Mouse (Mus musculus) right cerebral cortex, postnatal 10 days (tissue): ENCODE data around the gene Med22.
"Not testable (repeated sequence)": the region's sequence is repeated elsewhere in the genome, so short reads cannot be mapped to it uniquely, and the experiment has no call there.

Experiments used
- DNase-seq, 2 experiments: peaks; one replicate each; pipeline ENCODE4 v3.0.0; 2021; ENCODE audit warnings: low spot score in 2 of 2

Med22 gene

DNA sequence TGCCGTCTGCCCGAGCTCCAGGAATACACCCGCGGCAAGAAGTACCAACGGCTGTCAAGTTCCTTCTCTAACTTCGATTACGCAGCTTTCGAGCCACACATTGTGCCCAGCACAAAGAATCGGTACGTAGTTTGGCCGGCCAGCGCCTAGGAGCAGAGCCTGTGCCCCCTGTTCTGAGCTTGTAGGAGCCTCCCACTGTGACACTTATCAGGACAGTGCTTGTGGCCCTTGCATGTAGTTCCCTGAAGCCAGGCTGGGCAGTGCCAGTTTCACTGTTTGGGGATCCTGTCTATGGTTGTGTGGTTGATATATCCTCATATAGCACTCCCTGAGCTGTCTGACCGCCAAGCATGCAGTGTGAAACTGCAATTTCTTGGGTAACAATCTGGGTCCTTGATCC lies 6.3 kb upstream of the Med22 start:
- no peak for DNase-seq

DNA sequence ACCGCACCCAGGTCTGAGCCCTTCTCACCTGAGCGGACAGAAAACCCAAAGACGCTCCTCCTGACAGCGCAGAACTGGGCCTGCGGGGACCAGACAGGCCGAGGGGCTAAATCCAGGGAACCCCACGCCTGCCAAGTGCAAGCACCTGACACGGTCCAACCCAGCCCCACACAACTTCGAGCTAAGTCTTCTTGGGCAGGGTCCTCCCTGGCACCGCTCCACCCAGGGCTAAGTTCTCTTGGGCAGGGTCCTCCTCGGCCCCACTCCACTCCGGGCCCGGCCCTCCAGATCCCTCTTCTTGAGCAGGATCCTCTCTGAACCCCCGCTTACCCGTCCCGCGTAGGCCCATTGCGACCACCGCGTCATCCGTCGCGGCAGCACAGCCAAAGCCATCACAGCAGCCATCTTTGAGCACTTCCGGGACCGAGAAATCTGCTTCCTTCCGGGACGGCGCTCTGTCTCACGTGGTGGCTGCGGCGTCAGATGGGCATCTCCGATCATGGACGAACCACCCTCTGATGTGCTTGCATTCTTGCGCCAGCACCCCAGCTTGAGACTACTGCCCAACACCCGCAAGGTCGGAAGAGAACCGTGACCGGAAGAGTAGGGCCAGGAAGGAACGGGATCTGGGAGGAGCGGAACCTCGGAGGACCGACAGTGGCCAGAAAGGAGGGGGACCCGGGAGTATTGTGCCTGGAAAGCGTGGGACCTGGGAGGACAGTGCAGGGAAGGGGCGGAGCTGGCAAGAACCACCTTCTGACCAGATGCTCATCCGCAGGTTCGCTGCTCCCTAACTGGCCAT lies 5.7 kb upstream of the Med22 start, which contains the start of the genes Surf2 and Surf1:
Surf2 (plus strand) TSS at position 441 of the 802 bp plus-strand sequence.
Surf1 (minus strand) TSS at position 604 of the 802 bp plus-strand sequence.
- DNase-seq: peak; percentile 91 to 94

GRCm38 (mm10) chr2:26914148-26914941 lies 3.9 kb upstream of the Med22 start:
- DNase-seq: no peak

GRCm38 (mm10) chr2:26913416-26914147 lies 3.1 kb upstream of the Med22 start:
- no peak for DNase-seq

DNA sequence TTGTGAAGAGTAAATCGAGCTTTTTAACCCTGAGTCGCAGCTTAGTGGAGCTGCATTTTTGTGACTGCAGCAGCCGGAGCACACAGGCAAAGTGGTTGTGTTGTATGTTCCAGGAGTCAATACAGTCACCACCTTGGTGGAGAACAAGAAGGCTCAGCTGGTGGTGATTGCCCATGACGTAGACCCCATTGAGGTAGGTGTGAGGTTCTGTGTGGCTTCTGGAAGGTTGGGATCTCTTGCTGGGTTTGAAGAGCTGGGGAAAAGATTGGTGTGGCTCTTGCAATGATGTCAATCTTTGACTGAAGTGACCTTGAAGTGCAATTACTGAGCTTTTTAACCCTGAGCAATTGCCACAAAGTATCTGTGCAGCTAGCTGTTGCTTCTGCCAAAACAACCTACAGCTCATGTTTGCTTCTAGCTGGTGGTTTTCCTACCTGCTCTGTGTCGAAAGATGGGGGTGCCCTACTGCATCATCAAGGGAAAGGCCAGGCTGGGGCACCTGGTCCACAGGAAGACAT lies 1.8 kb upstream of the Med22 start:
- DNase-seq: no peak

DNA sequence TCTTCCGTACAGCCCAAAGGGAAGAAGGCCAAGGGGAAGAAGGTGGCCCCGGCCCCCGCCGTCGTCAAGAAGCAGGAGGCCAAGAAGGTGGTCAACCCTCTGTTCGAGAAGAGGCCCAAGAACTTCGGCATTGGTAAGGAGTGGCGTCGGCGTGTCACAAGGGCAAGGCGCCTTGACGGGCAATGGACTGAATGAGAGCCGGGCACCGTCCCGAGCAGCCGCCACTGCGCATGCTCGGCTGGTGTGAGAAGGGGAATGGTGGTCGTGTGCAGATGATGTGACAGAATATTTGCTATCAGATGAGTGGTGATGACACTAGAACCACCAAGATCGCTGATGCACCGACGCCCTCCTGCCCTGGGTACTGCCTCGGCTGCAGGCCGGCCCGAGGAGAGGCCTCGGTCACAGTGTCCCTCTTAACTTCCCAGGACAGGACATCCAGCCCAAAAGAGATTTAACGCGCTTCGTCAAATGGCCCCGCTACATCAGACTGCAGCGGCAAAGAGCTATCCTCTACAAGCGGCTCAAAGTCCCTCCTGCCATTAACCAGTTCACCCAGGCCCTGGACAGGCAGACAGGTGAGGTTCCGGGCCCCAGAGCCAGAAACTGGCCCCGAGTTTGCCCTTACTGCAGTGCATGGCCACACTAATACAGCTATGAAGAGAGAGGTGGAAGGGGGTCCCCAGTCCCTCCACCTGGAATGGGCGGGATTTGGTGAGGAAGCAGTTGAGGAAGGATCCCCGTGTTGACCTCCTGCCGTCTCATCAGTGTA lies 703 bp upstream of the Med22 start:
- peak; percentile 77 to 83 for DNase-seq

DNA sequence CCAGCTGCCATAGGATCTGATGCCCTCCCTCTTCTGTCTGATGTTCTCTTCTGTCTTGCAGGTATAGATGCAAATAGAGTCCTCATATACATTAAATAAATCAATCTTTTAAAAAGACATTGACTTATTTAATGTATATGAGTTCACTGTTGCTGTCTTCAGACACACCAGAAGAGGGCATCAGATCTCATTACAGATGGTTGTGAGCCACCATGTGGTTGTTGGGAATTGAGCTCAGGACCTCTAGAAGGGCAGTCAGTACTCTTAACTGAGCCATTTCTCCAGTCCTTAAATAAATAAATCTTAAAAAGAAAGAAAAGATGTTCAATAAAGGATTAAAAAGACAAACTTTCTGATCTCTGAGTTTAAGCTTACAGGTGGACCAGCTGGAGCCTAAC lies 1.1 kb downstream of the Med22 start:
- DNase-seq: no peak

DNA sequence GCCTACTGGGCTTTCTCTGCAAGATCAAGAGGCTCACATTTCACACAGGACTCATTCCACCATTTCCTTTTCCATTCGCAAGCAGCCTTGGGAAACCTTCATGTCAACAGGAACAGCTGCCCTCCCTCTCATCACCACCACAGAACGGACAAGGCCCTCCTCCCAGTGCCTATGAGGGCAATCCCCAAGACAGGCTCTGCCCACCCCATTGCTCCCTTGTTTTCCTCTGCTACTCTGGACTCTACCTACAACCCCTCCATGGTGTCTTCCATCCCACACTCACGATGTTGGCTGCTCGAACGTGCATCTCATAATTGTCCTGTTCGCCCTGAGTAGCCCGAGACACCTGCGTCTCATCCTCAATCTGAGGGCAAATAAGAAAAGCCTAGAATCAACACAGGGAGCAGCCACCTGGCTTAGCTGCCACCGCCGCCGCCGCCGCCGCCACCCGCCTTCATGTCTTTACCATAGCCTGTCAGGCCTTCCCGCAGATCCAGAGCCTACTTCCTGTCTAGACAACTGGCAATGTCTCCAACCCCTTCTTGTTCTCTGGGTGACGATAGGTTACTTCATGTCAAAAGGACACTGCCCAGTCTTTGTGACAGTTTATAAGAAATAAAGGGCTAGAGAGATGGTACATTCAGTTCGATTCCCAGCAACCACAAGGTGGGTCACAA lies 1.6 kb downstream of the Med22 start:
- DNase-seq: no peak

DNA sequence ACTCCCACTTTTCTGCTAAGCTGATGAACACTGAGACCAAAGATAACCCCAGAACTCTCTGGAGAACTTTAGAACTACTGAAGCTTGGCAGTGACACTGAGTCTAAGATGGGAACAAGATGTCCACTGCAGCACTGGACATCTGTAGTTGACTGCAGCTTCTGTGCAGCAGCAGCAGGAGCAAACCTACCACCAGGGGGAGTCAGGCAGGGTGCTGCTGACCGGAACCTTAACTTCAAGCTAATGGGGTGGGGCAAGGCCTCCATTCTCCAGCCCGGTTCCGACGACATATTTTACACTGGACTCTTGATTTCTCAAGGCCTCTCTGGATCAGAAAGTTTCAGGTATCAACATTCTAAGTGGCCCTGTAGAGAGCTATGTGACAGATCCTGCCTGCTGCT lies 3.4 kb downstream of the Med22 start:
- no peak for DNase-seq

- peak in 1 of 2 experiments; percentile 9 for DNase-seq
Observed at GRCm38 (mm10) chr2:26906431-26906830, 4.0 kb downstream of the Med22 start.

DNA sequence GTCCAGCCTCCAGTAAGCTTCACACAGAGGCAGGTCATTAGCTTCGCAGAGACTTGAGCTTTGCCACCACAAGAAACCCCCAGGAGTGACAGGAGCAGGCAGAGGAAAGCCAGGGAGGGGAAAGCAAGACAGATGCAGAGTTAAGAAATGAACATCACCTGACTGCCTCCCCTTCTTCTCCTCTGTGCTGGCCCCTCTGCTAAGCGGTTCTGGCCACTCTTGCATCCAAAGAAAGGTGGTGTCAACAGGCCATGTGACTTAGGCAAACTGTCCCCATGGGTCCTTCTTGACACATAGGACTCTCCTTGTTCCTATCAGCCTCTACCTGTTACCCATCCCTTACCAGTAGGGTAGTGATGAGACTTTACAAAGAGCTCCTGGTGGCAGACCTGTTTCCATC lies 4.5 kb downstream of the Med22 start:
- DNase-seq: no peak

DNA sequence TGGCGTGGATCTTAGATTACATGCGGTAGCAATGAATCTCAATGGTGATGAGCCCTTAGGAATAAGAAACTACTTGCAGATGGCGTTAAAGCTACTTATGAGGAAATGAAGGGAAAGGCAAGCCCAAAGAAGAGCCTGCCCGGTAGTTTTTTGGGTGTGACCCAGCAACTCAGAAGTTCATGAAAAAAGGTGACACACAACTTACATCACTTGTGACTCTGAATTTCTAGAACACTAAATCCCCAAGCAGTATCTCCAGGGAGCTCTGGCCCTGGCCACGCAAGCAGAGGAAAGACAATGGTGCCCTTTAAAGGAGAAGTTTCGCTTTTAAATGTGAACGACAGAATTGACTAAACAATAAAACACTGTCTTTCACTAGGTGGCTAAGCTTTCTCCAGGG lies 7.2 kb downstream of the Med22 start:
- DNase-seq: no peak

GRCm38 (mm10) chr2:26902467-26903220 lies 7.8 kb downstream of the Med22 start, which contains the start of gene Surf6:
Surf6 (minus strand) TSS chr2:26902879.
- DNase-seq: peak; percentile 97 to 99

DNA sequence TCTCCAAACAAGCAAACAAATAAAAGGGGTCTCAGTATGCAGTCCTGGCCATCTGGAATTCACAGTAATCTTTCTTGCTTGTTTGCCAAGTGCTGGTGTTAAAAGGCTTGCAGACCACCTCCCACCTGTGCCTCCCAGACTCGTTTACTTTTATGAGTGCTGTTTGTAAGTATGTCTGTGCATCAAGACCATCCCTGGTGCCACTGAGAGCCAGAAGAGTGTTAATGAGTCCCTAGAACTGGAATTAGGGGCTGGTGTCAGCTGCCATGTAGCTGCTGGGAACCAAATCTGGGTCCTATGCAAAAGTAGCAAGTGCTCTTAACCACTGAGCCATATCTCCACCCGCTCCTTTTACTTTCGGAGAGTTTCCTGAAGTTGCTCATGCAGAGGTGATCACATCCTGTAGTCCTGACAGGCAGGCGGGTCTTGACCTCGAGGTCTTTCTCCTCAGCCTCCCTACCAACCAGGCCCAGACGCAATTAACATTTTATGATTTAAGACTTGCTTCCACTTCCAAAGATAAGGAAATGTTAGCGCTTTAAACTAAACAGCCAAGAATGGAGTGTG lies 8.6 kb downstream of the Med22 start:
- no peak for DNase-seq

- no peak for DNase-seq
Observed at GRCm38 (mm10) chr2:26900731-26901130, 9.7 kb downstream of the Med22 start.

DNA sequence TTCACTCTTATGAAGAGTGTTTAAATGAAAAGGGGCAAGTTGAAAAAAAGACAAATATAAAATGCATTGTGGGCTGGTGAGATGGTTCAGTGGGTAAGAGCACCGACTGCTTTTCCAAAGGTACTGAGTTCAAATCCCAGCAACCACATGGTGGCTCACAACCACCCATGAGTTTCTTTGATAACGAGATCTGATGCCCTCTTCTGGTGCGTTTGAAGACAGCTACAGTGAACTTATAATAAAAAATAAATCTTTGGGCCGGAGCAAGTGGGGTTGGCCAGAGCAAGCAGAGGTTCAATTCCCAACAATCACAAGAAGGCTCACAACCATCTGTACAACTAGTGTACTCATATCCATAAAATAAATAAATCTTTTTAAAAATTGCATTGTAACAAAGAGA lies 14.6 kb downstream of the Med22 start:
- no peak for DNase-seq

DNA sequence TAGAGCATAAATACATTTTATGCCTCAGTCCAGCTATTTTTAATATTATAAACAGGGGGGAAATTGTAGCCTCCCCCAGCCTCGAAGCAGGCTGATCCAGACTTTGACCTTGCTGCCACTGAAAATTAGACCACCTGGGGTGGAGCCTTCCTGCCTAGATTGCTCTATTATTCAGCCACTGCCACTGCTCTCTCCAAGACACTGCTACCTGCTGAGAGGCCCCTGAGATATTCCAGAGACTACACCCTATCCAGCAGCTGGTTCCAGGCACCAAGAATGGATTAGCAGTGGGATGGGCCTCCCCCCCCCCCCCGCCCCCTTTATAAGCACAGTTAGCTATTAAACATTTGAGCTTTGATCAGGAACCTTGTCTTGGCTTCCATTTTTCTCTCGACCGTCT lies 24.3 kb downstream of the Med22 start:
- DNase-seq: not testable (repeated sequence)

- not testable (repeated sequence) for DNase-seq
Observed at GRCm38 (mm10) chr2:26885541-26885940, 24.9 kb downstream of the Med22 start.

DNA sequence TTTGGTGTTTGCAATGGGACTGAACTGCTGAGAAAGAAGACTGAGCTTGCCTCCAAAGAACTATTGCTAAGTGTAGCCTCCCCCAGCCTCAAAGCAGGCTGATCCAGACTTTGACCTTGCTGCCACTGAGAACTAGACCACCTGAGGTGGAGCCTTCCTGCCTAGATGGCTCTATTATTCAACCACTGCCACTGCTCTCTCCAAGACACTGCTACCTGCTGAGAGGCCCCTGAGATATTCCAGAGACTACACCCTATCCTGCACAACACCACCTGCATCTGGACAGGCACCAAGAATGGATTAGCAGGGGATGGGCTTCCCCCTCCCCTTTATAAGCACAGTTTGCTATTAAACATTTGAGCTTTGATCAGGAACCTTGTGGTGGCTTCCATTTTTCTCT lies 31.9 kb downstream of the Med22 start:
- DNase-seq: no peak
